Mouse (Mus musculus) cortical plate, adult 2 months (tissue): ENCODE results near the gene Tnfsfm13.

Source experiments
- CTCF ChIP-seq: fragments of 200-500 bp; IDR thresholded peaks from 2 replicates; pipeline ENCODE4 v1.5.1; 2011; ENCODE audit warnings: mild to moderate bottlenecking, control low read depth, low read length; ENCODE audit not compliant: insufficient read depth; ENCODE audit errors: extremely low read depth
- POLR2A ChIP-seq: fragments of 200-500 bp; IDR thresholded peaks from 2 replicates; pipeline ENCODE4 v1.6.1; 2011; ENCODE audit warnings: mild to moderate bottlenecking, low read length, control low read depth; ENCODE audit not compliant: insufficient read depth; ENCODE audit errors: extremely low read depth

GRCm38 (mm10) chr11:69707480-69707847 lies 11.6 kb upstream of the Tnfsfm13 start:
- TF ChIP-seq CTCF (no peak), POLR2A (no peak)
